Mouse (Mus musculus) stomach, postnatal 0 days (tissue): Measurements from ENCODE around the gene Aco1. TPM values are rescaled to one million over a fixed set of nuclear protein-coding genes. Genes with fewer than 3 reads are reported as not detected.
"Not testable (repeated sequence)": the region's sequence is repeated elsewhere in the genome, so short reads cannot be mapped to it uniquely, and the experiment has no call there.

Source experiments
- ATAC-seq: fragments of 200-750 bp; cut with Nextera tagmentation; 2 replicates; pipeline ENCODE4 v1.8.0; 2017; ENCODE audit not compliant: low FRiP score, low TSS enrichment
- DNase-seq: peaks from one replicate; pipeline ENCODE4 v3.0.0-alpha.2; 2016; ENCODE audit warnings: low spot score
- H3K27ac ChIP-seq: fragments of 300-500 bp; sonication (generic); replicated peaks from 2 replicates; pipeline ENCODE4 v1.5.1; 2014; ENCODE audit warnings: mild to moderate bottlenecking, control low read depth
- H3K27me3 ChIP-seq: fragments of 300-500 bp; sonication (generic); 2 replicates; pipeline ENCODE4 v1.6.1; 2014; ENCODE audit warnings: low read length; ENCODE audit not compliant: control insufficient read depth, insufficient read depth
- H3K36me3 ChIP-seq: fragments of 300-500 bp; sonication (generic); 2 replicates; pipeline ENCODE4 v1.6.1; 2014; ENCODE audit warnings: low read length, mixed read lengths; ENCODE audit not compliant: control insufficient read depth, insufficient read depth
- H3K4me1 ChIP-seq: fragments of 300-500 bp; sonication (generic); replicated peaks from 2 replicates; pipeline ENCODE4 v1.6.1; 2014; ENCODE audit warnings: antibody characterized with exemption; ENCODE audit not compliant: control insufficient read depth, insufficient read depth
- H3K4me2 ChIP-seq: fragments of 300-500 bp; sonication (generic); replicated peaks from 2 replicates; pipeline ENCODE4 v1.6.1; 2014; ENCODE audit warnings: low read depth, mild to moderate bottlenecking, control low read depth, moderate library complexity
- H3K4me3 ChIP-seq: fragments of 300-500 bp; sonication (generic); 2 replicates; pipeline ENCODE4 v1.5.1; 2014; ENCODE audit warnings: low read depth, low read length, control low read depth
- H3K9ac ChIP-seq: fragments of 300-500 bp; sonication (generic); 2 replicates; pipeline ENCODE4 v1.6.1; 2014; ENCODE audit warnings: mild to moderate bottlenecking, low read length, control low read depth, mixed read lengths
- H3K9me3 ChIP-seq: fragments of 300-500 bp; sonication (generic); 2 replicates; pipeline ENCODE4 v1.6.1; 2016; ENCODE audit warnings: low read length; ENCODE audit not compliant: control insufficient read depth
- CTCF ChIP-seq: IDR thresholded peaks from 2 replicates; pipeline ENCODE4 v1.5.1; 2016; ENCODE audit warnings: antibody characterized with exemption, low read depth, mild to moderate bottlenecking, moderate library complexity
- EP300 ChIP-seq: optimal IDR thresholded peaks from 2 replicates; pipeline ENCODE3; 2016; ENCODE audit warnings: antibody characterized with exemption
- WGBS: fragments of 180-500 bp; shearing (Covaris S2); extraction: QIAGEN DNeasy Blood & Tissue Kit; methylation state at CpG from one replicate; pipeline ENCODE4 v1.1.7; 2014; 5-methylcytosine and 5-hydroxymethylcytosine counted together
- polyA plus RNA-seq: library from polyadenylated mRNA; unstranded; fragments of >200 nt; fragmentation: Nextera tagmentation; extraction: Ambion mirVana; gene quantifications from 2 replicates; pipeline ENCODE4 v1.2.1, GENCODE M21; 2015

Aco1 gene
- polyA plus RNA-seq, 1 experiment from 2014 or later, result 33.2 TPM

- TF ChIP-seq EP300, result no peak
- Histone ChIP-seq H3K36me3 (no peaks in the 10 kb centered on the region), H3K4me2 (no peak overlapping the region), H3K4me1 (no peaks in the 10 kb centered on the region), H3K27me3 (no peaks in the 10 kb centered on the region), H3K9me3 (no peaks in the 10 kb centered on the region), H3K9ac (no peak overlapping the region), H3K27ac (no peak overlapping the region), H3K4me3 (no peak overlapping the region)
- no peak for ATAC-seq
- WGBS, result 35% methylated on average over 3 of the region's 3 CpGs
- no peak for DNase-seq
These were observed 21.7 kb upstream of the Aco1 start for GRCm38 (mm10) chr4:40121221-40121620.

GRCm38 (mm10) chr4:40122291-40122690 lies 20.6 kb upstream of the Aco1 start:
- not testable (repeated sequence) for H3K4me1 ChIP-seq, H3K36me3 ChIP-seq, H3K9me3 ChIP-seq, H3K4me2 ChIP-seq, H3K27me3 ChIP-seq, H3K4me3 ChIP-seq, H3K27ac ChIP-seq, DNase-seq, H3K9ac ChIP-seq, ATAC-seq
- WGBS, result 100% methylated on average over 1 of the region's 1 CpGs

- Histone ChIP-seq H3K4me3 (no peak overlapping the region), H3K27ac (no peak overlapping the region), H3K27me3 (no peaks in the 10 kb centered on the region), H3K4me1 (no peaks in the 10 kb centered on the region), H3K9me3 (no peaks in the 10 kb centered on the region), H3K36me3 (no peaks in the 10 kb centered on the region), H3K9ac (no peak overlapping the region), H3K4me2 (no peak overlapping the region)
- ATAC-seq (no peak), DNase-seq (peak; percentile 83)
- TF ChIP-seq EP300 (no peak), CTCF (peak; percentile 94)
- WGBS, result 15% methylated on average over 9 of the region's 9 CpGs
These were observed 8.3 kb upstream of the Aco1 start for GRCm38 (mm10) chr4:40134468-40135102.

GRCm38 (mm10) chr4:40136519-40136918 lies 6.4 kb upstream of the Aco1 start:
- ATAC-seq, result no peak
- no peak overlapping the region for H3K4me2 ChIP-seq
- TF ChIP-seq EP300, result no peak
- no peak for TF ChIP-seq CTCF
- H3K27ac ChIP-seq, result no peak overlapping the region
- no peaks in the 10 kb centered on the region for H3K27me3 ChIP-seq
- DNase-seq, result no peak
- no peak overlapping the region for H3K9ac ChIP-seq
- H3K36me3 ChIP-seq, result no peaks in the 10 kb centered on the region
- no peak overlapping the region for H3K4me3 ChIP-seq
- no peaks in the 10 kb centered on the region for H3K4me1 ChIP-seq
- H3K9me3 ChIP-seq, result no peaks in the 10 kb centered on the region
- 90% methylated on average over 4 of the region's 4 CpGs for WGBS

GRCm38 (mm10) chr4:40139663-40140255 lies 3.1 kb upstream of the Aco1 start:
- Histone ChIP-seq H3K27me3 (no peaks in the 10 kb centered on the region), H3K4me3 (no peak overlapping the region), H3K27ac (no peak overlapping the region), H3K36me3 (no peaks in the 10 kb centered on the region), H3K9ac (no peak overlapping the region), H3K4me2 (no peak overlapping the region), H3K4me1 (peaks cover 2% of the 10 kb centered on the region; the same call in 1 of the 2 replicates), H3K9me3 (no peaks in the 10 kb centered on the region)
- 66% methylated on average over 3 of the region's 3 CpGs for WGBS
- TF ChIP-seq CTCF, result no peak
- no peak for TF ChIP-seq EP300
- ATAC-seq (no peak), DNase-seq (no peak)

GRCm38 (mm10) chr4:40143533-40143871 lies 621 bp downstream of the Aco1 start:
- H3K36me3 ChIP-seq, result no peaks in the 10 kb centered on the region
- peak overlapping the region; percentile 97 for H3K27ac ChIP-seq
- ATAC-seq, result no peak
- H3K9ac ChIP-seq, result peak overlapping the region; percentile 82
- H3K4me2 ChIP-seq, result peak overlapping the region; percentile 90
- WGBS, result 1% methylated on average over 26 of the region's 27 CpGs
- no peak for TF ChIP-seq EP300
- no peak for TF ChIP-seq CTCF
- H3K27me3 ChIP-seq, result no peaks in the 10 kb centered on the region
- no peaks in the 10 kb centered on the region for H3K9me3 ChIP-seq
- peak overlapping the region; percentile 73 for H3K4me3 ChIP-seq
- H3K4me1 ChIP-seq, result peaks cover 2% of the 10 kb centered on the region; the same call in 1 of the 2 replicates
- no peak for DNase-seq
